Comparison of ENCODE assay signal across 22 mouse cellular contexts in genomic region chr13:32759036-32759435, GRCm38 (mm10). TPM values are rescaled to one million over a fixed set of nuclear protein-coding genes. Genes with fewer than 3 reads are reported as not detected.
DNase-seq lines count a peak whose midpoint lies in the region; ATAC-seq lines count a peak whose summit lies in the region.
"Had no signal": no experiment of that assay in that cellular context is flagged by ENCODE, and none has a peak within 500 bp of the region (broad histone marks: within the 10 kb centered on the region; RNA-seq: fewer than 3 reads in every experiment).

No protein-coding gene starts in this region.

- peak; percentile 83 for ATAC-seq in hindbrain, embryonic 15.5 days (ENCODE audit: low FRiP score, low read depth)
- ATAC-seq: lung, postnatal 0 days had no signal

- H3K4me1 ChIP-seq in hindbrain, embryonic 15.5 days (replicated peaks), result peaks cover 6% of the 10 kb centered on the region
- H3K4me1 ChIP-seq: embryonic facial prominence, embryonic 15.5 days had no signal

- peak; percentile 44 to 53 for DNase-seq in left cerebral cortex, postnatal 10 days (ENCODE audit: extremely low spot score in 1 of 2, low spot score in 2 of 2)
- no peak for DNase-seq in left cerebral cortex, adult 11 months (ENCODE audit: low spot score)
- peak; percentile 38 for DNase-seq in right cerebral cortex, postnatal 14 days
- no peak for DNase-seq in right cerebral cortex, adult 18-20 months
- no peak for DNase-seq in urinary bladder, postnatal 14 days (ENCODE audit: low spot score)
- DNase-seq in urinary bladder, postnatal 36 days (ENCODE audit: low spot score in 2 of 2), result no peak
- DNase-seq: adrenal gland, adult 2 months; cerebellum, postnatal 36 days; heart, postnatal 4 days; kidney, adult 8-10 months; thymus, postnatal 36 days had no signal

- H3K4me2 ChIP-seq in hindbrain, embryonic 15.5 days, result no peak overlapping the region
- H3K4me2 ChIP-seq: embryonic facial prominence, embryonic 15.5 days; midbrain, embryonic 12.5 days had no signal

- intact Hi-C loops in left cerebral cortex, postnatal 10 days (cut with DNase I), result no loop called here

- no peak overlapping the region for H3K9ac ChIP-seq in hindbrain, embryonic 15.5 days
- H3K9ac ChIP-seq: embryonic facial prominence, embryonic 15.5 days; midbrain, embryonic 12.5 days had no signal

- H3K27me3 ChIP-seq in hindbrain, embryonic 15.5 days, result no peaks in the 10 kb centered on the region
- H3K27me3 ChIP-seq: CH12.LX; embryonic facial prominence, embryonic 15.5 days; midbrain, embryonic 12.5 days had no signal

- H3K27ac ChIP-seq in hindbrain, embryonic 15.5 days (replicated peaks), result no peak overlapping the region
- H3K27ac ChIP-seq: heart, embryonic 10.5 days; layer of hippocampus, adult 2 months; midbrain, embryonic 12.5 days had no signal

- no peak overlapping the region for H3K4me3 ChIP-seq in hindbrain, embryonic 15.5 days
- H3K4me3 ChIP-seq: embryonic facial prominence, embryonic 15.5 days; heart, embryonic 10.5 days; layer of hippocampus, adult 2 months; midbrain, embryonic 12.5 days had no signal

- 9% methylated on average over 4 of the region's 4 CpGs for WGBS in hindbrain, embryonic 15.5 days

- H3K36me3 ChIP-seq in hindbrain, embryonic 15.5 days, result no peaks in the 10 kb centered on the region
- H3K36me3 ChIP-seq: embryonic facial prominence, embryonic 15.5 days; heart, embryonic 10.5 days; midbrain, embryonic 12.5 days had no signal

- no peaks in the 10 kb centered on the region for H3K9me3 ChIP-seq in hindbrain, embryonic 15.5 days
- H3K9me3 ChIP-seq: embryonic facial prominence, embryonic 15.5 days; heart, embryonic 10.5 days; midbrain, embryonic 12.5 days had no signal

RNA-seq across cellular contexts. Expression of gene Mylk4, which starts 24.7 kb away (rescaled TPM):
- under 1 TPM; 0.47 to 0.62 TPM for total RNA-seq in left cerebral cortex, postnatal 10 days (2021)
- polyA plus RNA-seq in hindbrain, embryonic 15.5 days (2015; fragmentation: Nextera tagmentation; extraction: Ambion mirVana), result 0.06 and 0.26 TPM in 2 replicates
- total RNA-seq: adrenal gland, adult 2 months; CH12.LX; neutrophil, adult 5-6 weeks had no signal
- polyA plus RNA-seq: adrenal gland, adult 2 months; heart, embryonic 10.5 days; liver, adult 2 months; lung, postnatal 0 days; midbrain, embryonic 12.5 days; small intestine, adult 2 months had no signal

RNA-seq across cellular contexts. Expression of gene Wrnip1, which starts 42.8 kb away (rescaled TPM):
- total RNA-seq in left cerebral cortex, postnatal 10 days (2021), result 10 to 100 TPM; 55.7 to 57.6 TPM
- 41.9 and 44.1 TPM in 2 replicates for polyA plus RNA-seq in hindbrain, embryonic 15.5 days (2015; fragmentation: Nextera tagmentation; extraction: Ambion mirVana)

RNA-seq across cellular contexts. Expression of gene D930007J09Rik, which starts 43.6 kb away (rescaled TPM):
- 1 to 10 TPM; 1.5 to 2.1 TPM for total RNA-seq in left cerebral cortex, postnatal 10 days (2021)
- polyA plus RNA-seq in hindbrain, embryonic 15.5 days (2015; fragmentation: Nextera tagmentation; extraction: Ambion mirVana), result not detected in 2 replicates
- total RNA-seq: adrenal gland, adult 2 months; heart, postnatal 4 days; layer of hippocampus, adult 2 months; liver, adult 2 months; neutrophil, adult 5-6 weeks had no signal
- polyA plus RNA-seq: embryonic facial prominence, embryonic 15.5 days; heart, embryonic 10.5 days; liver, adult 2 months; lung, postnatal 0 days; midbrain, embryonic 12.5 days; small intestine, adult 2 months; stomach, embryonic 16.5 days had no signal

Comparison
In these comparisons a context has a peak if more than half of its experiments do, and no peak if none do; other contexts are left out.
1. DNase-seq: peak in left cerebral cortex, postnatal 10 days (2 of 2) and right cerebral cortex, postnatal 14 days (single experiment); none in left cerebral cortex, adult 11 months (single experiment), right cerebral cortex, adult 18-20 months (single experiment), urinary bladder, postnatal 14 days (single experiment) and urinary bladder, postnatal 36 days (0 of 2).